Mouse (Mus musculus) G1E (cell line): ENCODE data around the gene Raver2.

ENCODE experiments used
- CTCF ChIP-seq: IDR thresholded peaks from 2 replicates; pipeline ENCODE4 v1.5.1; 2012; ENCODE audit warnings: low read depth, low read length, inconsistent platforms, mixed read lengths
- GATA1 ChIP-seq: IDR thresholded peaks from 2 replicates; pipeline ENCODE4 v1.6.1; 2012; ENCODE audit warnings: borderline replicate concordance, low read length, inconsistent platforms, mixed read lengths
- POLR2AphosphoS5 ChIP-seq: IDR thresholded peaks from 2 replicates; pipeline ENCODE4 v1.6.1; 2012; ENCODE audit warnings: low read depth, low read length, inconsistent platforms; ENCODE audit not compliant: insufficient replicate concordance
- TAL1 ChIP-seq: conservative IDR thresholded peaks from 2 replicates; pipeline ENCODE4 v1.6.1; 2012; ENCODE audit warnings: low read depth, low read length, inconsistent platforms, mixed read lengths

DNA sequence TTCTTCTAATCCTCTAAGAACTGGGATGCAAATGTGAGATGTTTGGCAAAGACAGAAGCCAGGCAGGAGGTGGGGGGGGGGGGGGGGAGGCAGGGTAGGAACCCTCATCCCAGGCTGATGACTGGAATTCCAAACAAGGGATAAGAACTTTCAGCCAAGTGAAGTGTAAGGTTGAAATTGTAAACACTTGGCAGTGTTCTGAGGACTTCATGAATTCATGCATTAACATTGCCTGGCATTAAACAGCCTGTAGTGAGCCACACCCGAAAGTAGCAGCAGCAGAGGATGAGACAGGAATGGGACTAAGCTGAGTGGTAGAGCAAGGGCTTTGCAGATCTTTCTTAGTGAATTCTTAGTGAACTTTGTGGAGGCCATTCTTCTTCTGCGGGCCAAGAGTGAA lies 41.8 kb upstream of the Raver2 start:
- TF ChIP-seq GATA1 (no peak), CTCF (no peak), TAL1 (no peak), POLR2AphosphoS5 (no peak)
